Mouse (Mus musculus) forebrain, postnatal 0 days (tissue): Measurements from ENCODE around the gene Rnf145. TPM values are rescaled to one million over a fixed set of nuclear protein-coding genes. Genes with fewer than 3 reads are reported as not detected.

Experiments
- ATAC-seq: fragments of 200-750 bp; cut with Nextera tagmentation; 2 replicates; pipeline ENCODE4 v1.8.0; 2017; ENCODE audit warnings: mild to moderate bottlenecking, moderate library complexity
- DNase-seq: peaks from one replicate; pipeline ENCODE4 v3.0.0-alpha.2; 2015
- H3K27ac ChIP-seq: fragments of 300-500 bp; sonication (generic); 2 replicates; pipeline ENCODE4 v1.5.1; 2014; ENCODE audit warnings: low read depth, mild to moderate bottlenecking, antibody characterized with exemption, low read length, moderate library complexity, mixed read lengths
- H3K27me3 ChIP-seq: fragments of 300-500 bp; sonication (generic); 2 replicates; pipeline ENCODE4 v1.6.1; 2014; ENCODE audit warnings: mild to moderate bottlenecking, low read length, mixed read lengths; ENCODE audit not compliant: insufficient read depth
- H3K36me3 ChIP-seq: fragments of 300-500 bp; sonication (generic); 2 replicates; pipeline ENCODE4 v1.6.1; 2014; ENCODE audit warnings: mild to moderate bottlenecking, moderate library complexity; ENCODE audit not compliant: insufficient read depth
- H3K4me1 ChIP-seq: fragments of 300-500 bp; sonication (generic); 2 replicates; pipeline ENCODE4 v1.6.1; 2014; ENCODE audit warnings: antibody characterized with exemption; ENCODE audit not compliant: insufficient read depth
- H3K4me2 ChIP-seq: fragments of 300-500 bp; sonication (generic); 2 replicates; pipeline ENCODE4 v1.6.1; 2014; ENCODE audit warnings: low read depth, mild to moderate bottlenecking, moderate library complexity
- H3K4me3 ChIP-seq: fragments of 300-500 bp; sonication (generic); 2 replicates; pipeline ENCODE4 v1.5.1; 2014; ENCODE audit warnings: low read depth, low read length, mixed read lengths
- H3K9ac ChIP-seq: fragments of 300-500 bp; sonication (generic); 2 replicates; pipeline ENCODE4 v1.6.1; 2014; ENCODE audit warnings: mild to moderate bottlenecking
- H3K9me3 ChIP-seq: fragments of 300-500 bp; sonication (generic); 2 replicates; pipeline ENCODE4 v1.6.1; 2016; ENCODE audit warnings: low read length
- CTCF ChIP-seq: sonication (generic); IDR thresholded peaks from 2 replicates; pipeline ENCODE4 v1.5.1; 2016; ENCODE audit warnings: antibody characterized with exemption, control low read depth, low read depth
- WGBS: fragments of 180-500 bp; shearing (Covaris S2); extraction: QIAGEN DNeasy Blood & Tissue Kit; methylation state at CpG from one replicate; pipeline ENCODE4 v1.1.7; 2014; 5-methylcytosine and 5-hydroxymethylcytosine counted together
- microRNA-seq, 2 experiments: library from miRNA; unstranded; fragments of <30 nt; microRNA quantifications; one replicate each; pipeline ENCODE4; 2016
- polyA plus RNA-seq: library from polyadenylated mRNA; unstranded; fragments of >200 nt; fragmentation: Nextera tagmentation; extraction: Ambion mirVana; gene quantifications from 2 replicates; pipeline ENCODE4 v1.2.1, GENCODE M21; 2015
- total RNA-seq: library from RNA; depleted of rRNA; stranded (reverse); fragments of >200 nt; gene quantifications from 2 replicates; pipeline ENCODE4 v1.2.3, GENCODE M21; 2014; rRNA removed

The Rnf145 gene
- total and polyA plus RNA-seq, 2 experiments from 2014 or later: 97.4 to 100 TPM

DNA sequence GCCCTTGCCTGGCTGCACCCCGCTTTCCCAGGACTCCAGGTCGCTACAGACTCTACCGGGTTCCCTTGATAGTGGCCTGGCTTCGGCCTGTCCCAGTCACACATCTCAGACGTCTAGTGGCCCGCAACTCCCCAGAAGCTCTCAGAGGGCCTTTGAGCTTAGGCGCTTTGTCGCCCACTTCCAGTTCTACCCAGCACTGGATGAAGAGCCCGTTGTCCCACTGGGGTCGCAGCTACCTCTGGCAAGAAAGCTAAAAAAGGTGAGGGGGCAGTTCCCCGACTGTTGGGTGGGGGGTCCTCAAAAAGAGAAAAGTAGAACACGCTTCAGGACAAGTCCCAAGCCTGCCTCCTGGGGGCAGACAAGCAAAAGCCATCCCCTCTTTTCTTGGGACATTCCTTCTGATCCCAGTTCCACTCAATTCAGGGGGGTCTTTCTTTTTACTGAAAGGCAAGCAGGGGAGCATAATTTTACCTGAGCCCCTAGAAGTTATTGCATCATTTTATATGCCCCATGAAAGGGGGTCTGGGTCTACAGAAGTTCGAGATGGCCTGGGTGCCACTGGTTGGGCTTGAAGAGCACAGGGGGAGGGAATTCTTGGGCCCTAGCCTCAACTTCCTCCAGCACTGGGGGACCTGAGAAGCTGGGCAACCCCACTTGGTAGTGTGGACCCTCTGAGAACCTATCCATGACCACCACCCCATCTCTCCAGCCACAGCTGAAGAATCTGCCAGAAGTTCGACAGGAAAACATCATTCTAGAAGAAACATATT lies 94.8 kb downstream of the Rnf145 start:
- Histone ChIP-seq H3K4me1 (0 out of 2 replicates have a peak, but pooled peaks cover 9% of the 10 kb centered on the region), H3K36me3 (no peaks in the 10 kb centered on the region), H3K9me3 (no peaks in the 10 kb centered on the region), H3K27me3 (peaks cover 71% of the 10 kb centered on the region), H3K4me3 (peak overlapping the region; percentile 22; the same call in 1 of the 2 replicates), H3K4me2 (peak overlapping the region; percentile 34), H3K9ac (no peak overlapping the region), H3K27ac (no peak overlapping the region)
- TF ChIP-seq CTCF: peak; percentile 56
- DNase-seq: no peak
- 6% methylated on average over 14 of the region's 14 CpGs for WGBS
- ATAC-seq: no peak

Small RNAs within 50 kb of the gene (microRNA-seq; reads per million reads assigned to microRNA genes)
- 0 reads per million in 2 experiments for gene Gm22121

Other genes starting within 250 kb of the Rnf145 start
- not detected in 2 replicates for gene Il12b, start 118.9 kb upstream of the Rnf145 start, total RNA-seq
- gene Il12b, start 118.9 kb upstream of the Rnf145 start, polyA plus RNA-seq: 0.08 TPM in 1 of 2 replicates, not detected in the other
- 34.3 and 42.2 TPM in 2 replicates for gene Ublcp1, start 48.5 kb upstream of the Rnf145 start, total RNA-seq
- gene Ublcp1, start 48.5 kb upstream of the Rnf145 start, polyA plus RNA-seq: 42.3 and 44.6 TPM in 2 replicates
- 12.9 and 13.0 TPM in 2 replicates for gene Ebf1, start 98.4 kb downstream of the Rnf145 start, total RNA-seq
- gene Ebf1, start 98.4 kb downstream of the Rnf145 start, polyA plus RNA-seq: 15.6 and 20.6 TPM in 2 replicates